Mouse (Mus musculus): ENCODE measurements around the gene Ctbp2. TPM values are rescaled to one million over a fixed set of nuclear protein-coding genes. Genes with fewer than 3 reads are reported as not detected.
"Not testable (repeated sequence)": the region's sequence is repeated elsewhere in the genome, so short reads cannot be mapped to it uniquely, and the experiment has no call there.

Ctbp2 gene
- polyA plus RNA-seq, 1 experiment from 2014 or later: 40.8 TPM

- no peak for ATAC-seq (replicated peaks; ENCODE audit: insufficient number of reproducible peaks, insufficient read depth, low FRiP score, low read depth)
- H3K36me3 ChIP-seq: peaks cover 3% of the 10 kb centered on the region; the same call in 1 of the 2 replicates
- H3K4me3 ChIP-seq: no peak overlapping the region
- peak overlapping the region; percentile 23; the same call in 1 of the 2 replicates for H3K9ac ChIP-seq
- H3K9me3 ChIP-seq (replicated peaks): no peaks in the 10 kb centered on the region
- WGBS: 60% methylated on average over 12 of the region's 12 CpGs
- peak overlapping the region; percentile 73 for H3K27ac ChIP-seq
- H3K4me2 ChIP-seq: no peak overlapping the region
- H3K27me3 ChIP-seq: no peaks in the 10 kb centered on the region
- H3K4me1 ChIP-seq (replicated peaks): peaks cover 62% of the 10 kb centered on the region
Observed at GRCm38 (mm10) chr7:133098118-133098793, 25.9 kb downstream of the Ctbp2 start.

DNA sequence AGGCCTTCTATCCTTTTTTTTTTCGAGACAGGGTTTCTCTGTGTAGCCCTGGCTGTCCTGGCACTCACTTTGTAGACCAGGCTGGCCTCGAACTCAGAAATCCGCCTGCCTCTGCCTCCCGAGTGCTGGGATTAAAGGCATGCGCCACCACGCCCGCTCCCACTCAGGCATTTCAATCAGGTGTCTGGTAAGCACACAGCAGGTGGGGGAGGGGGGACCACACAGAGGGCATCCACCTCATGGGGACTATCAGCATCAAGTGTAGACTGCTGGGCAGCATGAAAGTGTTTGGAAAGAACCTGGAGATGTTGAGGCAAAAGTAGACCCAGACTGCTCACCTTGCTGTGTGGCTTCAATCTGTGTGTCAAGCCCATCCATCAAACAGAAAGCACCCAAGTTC is 28.5 kb downstream of the Ctbp2 start:
- H3K9me3 ChIP-seq (replicated peaks); H3K27me3 ChIP-seq; H3K9ac ChIP-seq; H3K4me2 ChIP-seq; H3K27ac ChIP-seq; H3K36me3 ChIP-seq; H3K4me3 ChIP-seq; ATAC-seq (replicated peaks; ENCODE audit: insufficient number of reproducible peaks, insufficient read depth, low FRiP score, low read depth): not testable (repeated sequence)
- WGBS: 88% methylated on average over 7 of the region's 7 CpGs
- H3K4me1 ChIP-seq (replicated peaks): peaks cover 48% of the 10 kb centered on the region

GRCm38 (mm10) chr7:133094711-133095495 is 29.3 kb downstream of the Ctbp2 start:
- H3K4me3 ChIP-seq: no peak overlapping the region
- 71% methylated on average over 9 of the region's 9 CpGs for WGBS
- H3K27me3 ChIP-seq: no peaks in the 10 kb centered on the region
- H3K9ac ChIP-seq: no peak overlapping the region
- no peaks in the 10 kb centered on the region for H3K9me3 ChIP-seq (replicated peaks)
- H3K27ac ChIP-seq: no peak overlapping the region
- peaks cover 48% of the 10 kb centered on the region for H3K4me1 ChIP-seq (replicated peaks)
- ATAC-seq (replicated peaks; ENCODE audit: insufficient number of reproducible peaks, insufficient read depth, low FRiP score, low read depth): no peak
- H3K4me2 ChIP-seq: no peak overlapping the region
- H3K36me3 ChIP-seq: peaks cover 3% of the 10 kb centered on the region; the same call in 1 of the 2 replicates

GRCm38 (mm10) chr7:133094161-133094560 is 30.0 kb downstream of the Ctbp2 start:
- ATAC-seq (replicated peaks; ENCODE audit: insufficient number of reproducible peaks, insufficient read depth, low FRiP score, low read depth): no peak
- Histone ChIP-seq H3K4me3 (no peak overlapping the region), H3K9ac (no peak overlapping the region), H3K27me3 (no peaks in the 10 kb centered on the region), H3K27ac (no peak overlapping the region), H3K9me3 (replicated peaks) (no peaks in the 10 kb centered on the region), H3K4me2 (no peak overlapping the region), H3K36me3 (peaks cover 3% of the 10 kb centered on the region; the same call in 1 of the 2 replicates), H3K4me1 (replicated peaks) (peaks cover 48% of the 10 kb centered on the region)
- WGBS: 70% methylated on average over 3 of the region's 3 CpGs

DNA sequence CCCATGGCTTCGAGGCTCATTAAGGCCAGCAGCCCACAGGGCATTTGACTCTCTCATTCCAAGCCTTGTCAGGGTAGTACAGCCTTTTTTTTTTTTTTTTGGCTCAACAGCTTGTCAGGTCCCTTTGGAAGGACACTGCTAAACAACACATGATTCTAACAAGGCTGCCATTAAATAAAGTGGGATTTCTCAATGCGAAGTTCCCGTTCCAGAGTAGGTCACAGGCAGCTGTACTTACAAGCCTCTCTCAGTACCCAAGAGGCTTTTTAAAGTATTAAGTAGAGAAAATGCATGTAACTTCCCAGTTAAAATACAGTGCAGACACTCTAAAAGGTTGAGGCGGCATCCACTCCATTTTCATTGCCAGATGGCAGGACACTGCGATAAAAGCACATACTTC is 30.4 kb downstream of the Ctbp2 start:
- WGBS: 85% methylated on average over 5 of the region's 5 CpGs
- Histone ChIP-seq H3K9me3 (replicated peaks) (no peaks in the 10 kb centered on the region), H3K4me2 (no peak overlapping the region), H3K36me3 (peaks cover 3% of the 10 kb centered on the region; the same call in 1 of the 2 replicates), H3K27me3 (no peaks in the 10 kb centered on the region), H3K27ac (no peak overlapping the region), H3K9ac (no peak overlapping the region), H3K4me1 (replicated peaks) (peaks cover 48% of the 10 kb centered on the region), H3K4me3 (no peak overlapping the region)
- ATAC-seq (replicated peaks; ENCODE audit: insufficient number of reproducible peaks, insufficient read depth, low FRiP score, low read depth): no peak

DNA sequence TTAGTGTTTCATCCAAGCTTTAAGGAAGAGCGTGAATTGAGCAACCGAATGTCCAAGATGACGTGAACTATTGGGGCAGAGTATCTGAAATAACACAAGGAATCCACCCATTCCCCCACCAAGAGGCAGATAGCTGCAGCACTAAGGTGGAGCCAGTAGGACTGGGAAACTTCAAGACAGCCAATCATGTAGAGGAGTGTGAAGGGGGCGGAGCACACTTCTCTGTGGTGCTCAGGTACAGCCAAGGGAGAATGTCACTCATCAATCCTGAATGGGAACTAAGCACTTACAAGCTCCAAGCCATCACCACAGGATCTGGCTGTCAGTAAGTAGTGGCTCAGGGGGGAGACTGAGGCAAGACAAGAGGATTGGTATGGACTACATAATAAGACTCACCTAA is 33.5 kb downstream of the Ctbp2 start:
- Histone ChIP-seq H3K36me3 (peaks cover under 1% of the 10 kb centered on the region; the same call in 1 of the 2 replicates), H3K27me3 (no peaks in the 10 kb centered on the region), H3K4me1 (replicated peaks) (peaks cover 48% of the 10 kb centered on the region), H3K27ac (peak overlapping the region; percentile 65; the same call in 1 of the 2 replicates), H3K9ac (no peak overlapping the region), H3K9me3 (replicated peaks) (no peaks in the 10 kb centered on the region), H3K4me3 (no peak overlapping the region), H3K4me2 (no peak overlapping the region)
- WGBS: 72% methylated on average over 4 of the region's 4 CpGs
- ATAC-seq (replicated peaks; ENCODE audit: insufficient number of reproducible peaks, insufficient read depth, low FRiP score, low read depth): no peak

DNA sequence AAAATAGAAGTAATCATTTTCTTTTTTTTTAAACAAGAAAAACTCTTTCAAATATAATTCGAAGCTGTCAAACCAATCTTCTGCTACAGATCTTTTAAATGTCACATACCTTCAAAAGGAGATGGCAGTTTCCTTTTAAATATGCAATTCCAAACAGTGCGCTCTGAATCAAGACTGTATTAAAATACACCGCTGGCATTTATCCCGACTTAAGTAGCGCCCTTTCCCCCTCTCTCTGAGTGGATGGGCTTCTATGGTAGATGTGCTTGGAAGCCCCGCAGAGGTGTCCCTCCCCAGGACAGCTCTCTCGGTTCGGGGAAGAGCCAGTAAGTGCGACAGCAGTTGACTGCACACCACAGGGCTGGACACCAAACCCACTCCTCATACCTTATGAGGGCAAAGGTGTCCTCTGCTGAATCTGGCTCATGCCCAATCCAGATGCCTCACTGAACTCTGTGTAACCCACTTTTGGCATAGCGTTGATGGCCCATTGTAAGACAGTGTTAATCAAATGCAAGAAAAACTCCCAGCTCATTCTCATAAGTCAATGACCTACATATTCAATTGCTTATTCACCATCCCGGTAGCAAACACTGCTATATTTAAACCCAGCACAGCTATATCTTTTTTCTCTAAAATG is 34.4 kb downstream of the Ctbp2 start:
- Histone ChIP-seq H3K9ac (no peak overlapping the region), H3K27ac (peak overlapping the region; percentile 65), H3K36me3 (no peaks in the 10 kb centered on the region), H3K9me3 (replicated peaks) (no peaks in the 10 kb centered on the region), H3K4me3 (no peak overlapping the region), H3K27me3 (no peaks in the 10 kb centered on the region), H3K4me1 (replicated peaks) (peaks cover 47% of the 10 kb centered on the region), H3K4me2 (no peak overlapping the region)
- 65% methylated on average over 11 of the region's 11 CpGs for WGBS
- no peak for ATAC-seq (replicated peaks; ENCODE audit: insufficient number of reproducible peaks, insufficient read depth, low FRiP score, low read depth)

- Histone ChIP-seq H3K9ac (peak overlapping the region; percentile 46), H3K27me3 (no peaks in the 10 kb centered on the region), H3K4me3 (peak overlapping the region; percentile 24), H3K9me3 (replicated peaks) (no peaks in the 10 kb centered on the region), H3K4me2 (peak overlapping the region; percentile 51), H3K4me1 (replicated peaks) (peaks cover 46% of the 10 kb centered on the region), H3K27ac (peak overlapping the region; percentile 88), H3K36me3 (no peaks in the 10 kb centered on the region)
- peak; percentile 79 for ATAC-seq (replicated peaks; ENCODE audit: insufficient number of reproducible peaks, insufficient read depth, low FRiP score, low read depth)
- 10% methylated on average over 11 of the region's 11 CpGs for WGBS
Observed at GRCm38 (mm10) chr7:133088830-133089261, 35.3 kb downstream of the Ctbp2 start.

- H3K9me3 ChIP-seq (replicated peaks): no peaks in the 10 kb centered on the region
- no peaks in the 10 kb centered on the region for H3K27me3 ChIP-seq
- H3K4me2 ChIP-seq: peak overlapping the region; percentile 51
- H3K9ac ChIP-seq: peak overlapping the region; percentile 46
- H3K4me1 ChIP-seq (replicated peaks): peaks cover 46% of the 10 kb centered on the region
- WGBS: 51% methylated on average over 4 of the region's 4 CpGs
- no peak for ATAC-seq (replicated peaks; ENCODE audit: insufficient number of reproducible peaks, insufficient read depth, low FRiP score, low read depth)
- peak overlapping the region; percentile 24; the same call in 1 of the 2 replicates for H3K4me3 ChIP-seq
- H3K36me3 ChIP-seq: no peaks in the 10 kb centered on the region
- H3K27ac ChIP-seq: peak overlapping the region; percentile 88
Observed at GRCm38 (mm10) chr7:133088411-133088810, 35.7 kb downstream of the Ctbp2 start.

- Histone ChIP-seq H3K27me3 (no peaks in the 10 kb centered on the region), H3K27ac (no peak overlapping the region), H3K36me3 (no peaks in the 10 kb centered on the region), H3K4me2 (no peak overlapping the region), H3K9ac (no peak overlapping the region), H3K9me3 (replicated peaks) (no peaks in the 10 kb centered on the region), H3K4me3 (no peak overlapping the region), H3K4me1 (replicated peaks) (peaks cover 38% of the 10 kb centered on the region)
- WGBS: 74% methylated on average over 3 of the region's 3 CpGs
- no peak for ATAC-seq (replicated peaks; ENCODE audit: insufficient number of reproducible peaks, insufficient read depth, low FRiP score, low read depth)
Observed at GRCm38 (mm10) chr7:133085408-133085807, 38.7 kb downstream of the Ctbp2 start.

GRCm38 (mm10) chr7:133083936-133084614 is 40.1 kb downstream of the Ctbp2 start:
- WGBS: 75% methylated on average over 13 of the region's 13 CpGs
- no peak overlapping the region for H3K4me2 ChIP-seq
- no peaks in the 10 kb centered on the region for H3K9me3 ChIP-seq (replicated peaks)
- ATAC-seq (replicated peaks; ENCODE audit: insufficient number of reproducible peaks, insufficient read depth, low FRiP score, low read depth): no peak
- H3K36me3 ChIP-seq: no peaks in the 10 kb centered on the region
- H3K4me1 ChIP-seq (replicated peaks): peaks cover 28% of the 10 kb centered on the region
- no peak overlapping the region for H3K27ac ChIP-seq
- no peaks in the 10 kb centered on the region for H3K27me3 ChIP-seq
- no peak overlapping the region for H3K4me3 ChIP-seq
- H3K9ac ChIP-seq: no peak overlapping the region
